Mouse (Mus musculus) layer of hippocampus, postnatal 25 days (tissue): Measurements from ENCODE around the gene Stap2. TPM values are rescaled to one million over a fixed set of nuclear protein-coding genes. Genes with fewer than 3 reads are reported as not detected.

Experiments
- DNase-seq, 2 experiments: peaks; one replicate each; pipeline ENCODE4 v3.0.0; 2022; ENCODE audit warnings: mixed read lengths in 2 of 2, low spot score in 1 of 2; ENCODE audit errors: extremely low spot score in 1 of 2
- total RNA-seq, 2 experiments: library from RNA; stranded (reverse); gene quantifications; 2 replicates each; pipeline ENCODE4 v1.2.3; 2021

Stap2 gene
- total RNA-seq, 2 experiments from 2014 or later, result 2.7 to 3.2 TPM

DNA sequence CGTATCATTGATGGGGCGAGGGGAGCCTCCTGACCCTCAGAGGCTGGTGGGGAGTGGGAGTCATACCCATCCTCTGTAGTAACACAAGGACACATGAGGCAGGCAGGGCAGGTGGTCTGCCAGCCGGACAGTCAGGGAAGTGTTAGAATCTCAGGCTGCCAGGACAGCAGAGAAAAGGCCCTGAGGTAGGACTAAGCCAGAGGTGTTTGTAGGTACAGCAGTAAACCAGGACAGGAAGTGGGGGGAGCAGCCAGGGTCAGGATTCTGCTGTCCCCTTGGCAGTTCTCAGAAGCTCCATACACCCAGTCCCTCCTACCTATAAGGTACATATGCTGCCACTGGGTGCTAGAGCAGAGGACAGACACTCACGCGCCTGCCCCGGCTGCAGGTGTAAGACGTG, 43.8 kb downstream of the Stap2 start:
- DNase-seq, result no peak

DNA sequence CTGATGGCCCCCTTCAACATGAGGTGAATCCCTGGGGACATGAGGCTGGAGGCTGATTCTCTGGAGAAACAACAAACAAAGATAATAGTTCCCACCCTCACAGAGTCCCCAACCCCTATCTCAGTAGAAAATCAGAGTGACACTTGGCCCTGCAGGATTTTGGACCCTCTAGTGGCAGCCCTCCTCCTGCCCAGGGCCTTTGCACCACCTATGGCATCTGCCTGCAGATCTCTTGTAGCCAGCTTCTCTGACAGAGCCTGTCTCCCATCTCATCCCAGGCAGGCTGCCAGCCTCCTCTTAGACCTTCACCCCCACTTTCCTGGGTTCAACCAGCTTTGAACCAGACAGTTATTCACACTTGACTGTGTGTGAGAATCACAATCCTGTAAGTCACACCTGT, 44.6 kb downstream of the Stap2 start:
- DNase-seq, result no peak

DNA sequence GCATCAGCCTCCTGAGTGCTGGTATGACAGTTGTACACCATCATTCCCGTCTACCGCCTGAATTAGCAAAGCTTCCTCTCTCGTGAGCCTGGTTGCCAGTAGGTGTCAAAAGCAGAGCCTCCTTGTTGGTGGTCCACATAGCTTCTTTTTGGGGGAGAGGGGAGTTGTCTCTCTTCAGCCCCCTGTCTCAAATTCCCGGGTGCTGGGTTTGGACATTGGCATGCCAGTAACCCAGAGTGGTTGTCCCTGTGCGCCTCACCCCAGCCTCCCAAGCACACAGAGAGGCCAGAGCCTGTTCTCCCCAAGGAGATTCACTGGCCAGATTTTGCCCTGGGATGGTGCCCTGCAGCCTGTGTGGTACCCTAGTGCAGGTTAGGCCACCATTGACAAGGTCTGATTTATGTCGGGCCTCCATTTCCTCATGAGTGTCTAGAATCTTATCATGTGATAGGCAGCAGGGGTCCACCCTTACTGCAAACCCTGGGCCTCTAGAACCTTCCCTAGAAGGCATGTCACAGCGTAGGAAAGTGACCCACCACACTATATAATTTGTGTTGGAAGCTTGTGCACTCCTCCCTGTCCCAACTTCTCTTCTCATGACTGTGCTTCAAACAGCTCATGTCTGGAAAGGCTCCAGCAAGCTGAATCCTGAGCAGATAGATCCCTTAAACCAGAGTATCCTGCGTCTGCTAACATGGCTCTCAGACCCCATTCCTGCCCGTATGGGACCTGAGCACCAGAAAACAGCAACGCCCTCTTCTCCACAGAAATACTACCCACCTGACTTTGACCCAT, 45.2 kb downstream of the Stap2 start:
- DNase-seq, result no peak

DNA sequence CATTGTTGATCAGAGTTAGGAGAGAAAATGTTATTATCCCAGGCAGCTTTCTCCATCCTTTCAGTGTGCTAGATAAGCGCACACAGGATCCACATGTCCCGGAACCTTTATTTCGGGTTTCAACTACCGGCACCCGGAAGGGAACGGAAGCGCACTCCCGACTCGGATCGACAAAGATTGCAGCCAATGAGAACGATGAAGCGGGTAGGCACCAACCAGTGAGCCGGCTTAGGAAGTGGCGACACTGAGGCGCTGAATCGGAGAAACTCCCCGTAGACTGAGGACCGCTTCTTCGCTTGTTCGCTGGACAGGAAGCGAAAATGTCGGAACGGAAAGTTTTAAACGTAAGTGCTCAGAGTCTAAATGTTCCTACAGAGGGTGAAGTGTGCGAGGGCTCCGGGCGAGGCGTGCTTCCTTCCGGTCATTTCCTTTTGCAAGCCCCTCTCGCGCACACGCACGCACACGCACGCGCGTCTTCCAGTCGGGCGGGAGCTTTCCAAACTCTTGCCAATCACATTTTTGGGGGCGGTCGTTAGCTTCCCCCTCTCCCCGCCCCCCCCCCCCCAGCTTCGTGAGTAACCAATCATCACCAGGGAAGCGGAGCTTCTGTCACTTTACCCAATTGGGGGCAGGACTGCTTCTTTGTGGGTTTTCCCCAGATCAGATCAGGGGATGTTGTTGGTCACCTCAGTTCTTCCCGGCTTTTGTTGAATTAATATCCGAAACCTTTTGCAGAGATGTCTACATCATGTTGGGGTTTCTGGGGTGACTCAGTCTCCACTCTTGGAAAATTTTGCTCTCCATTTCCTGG, 46.3 kb downstream of the Stap2 start, which contains the start of gene Yju2:
TSS of gene Yju2 (plus strand) at position 182 of the 811 bp plus-strand sequence.
- peak; percentile 90 to 91 for DNase-seq

DNA sequence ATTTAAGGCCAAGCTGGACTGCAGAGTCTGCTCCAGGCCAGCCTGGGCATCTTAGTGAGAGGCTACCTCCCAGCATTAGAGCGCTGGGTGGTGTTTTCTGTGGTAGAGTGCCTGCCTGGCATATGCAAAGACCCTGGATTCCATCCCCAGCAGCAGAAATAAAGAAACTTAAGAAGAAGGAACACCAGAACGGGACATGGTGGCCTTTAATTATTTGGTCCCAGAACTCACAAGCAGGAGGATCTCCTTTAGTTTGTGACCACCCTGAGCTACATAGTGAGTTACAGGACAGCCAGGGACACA, 46.8 kb downstream of the Stap2 start:
- DNase-seq, result no peak

DNA sequence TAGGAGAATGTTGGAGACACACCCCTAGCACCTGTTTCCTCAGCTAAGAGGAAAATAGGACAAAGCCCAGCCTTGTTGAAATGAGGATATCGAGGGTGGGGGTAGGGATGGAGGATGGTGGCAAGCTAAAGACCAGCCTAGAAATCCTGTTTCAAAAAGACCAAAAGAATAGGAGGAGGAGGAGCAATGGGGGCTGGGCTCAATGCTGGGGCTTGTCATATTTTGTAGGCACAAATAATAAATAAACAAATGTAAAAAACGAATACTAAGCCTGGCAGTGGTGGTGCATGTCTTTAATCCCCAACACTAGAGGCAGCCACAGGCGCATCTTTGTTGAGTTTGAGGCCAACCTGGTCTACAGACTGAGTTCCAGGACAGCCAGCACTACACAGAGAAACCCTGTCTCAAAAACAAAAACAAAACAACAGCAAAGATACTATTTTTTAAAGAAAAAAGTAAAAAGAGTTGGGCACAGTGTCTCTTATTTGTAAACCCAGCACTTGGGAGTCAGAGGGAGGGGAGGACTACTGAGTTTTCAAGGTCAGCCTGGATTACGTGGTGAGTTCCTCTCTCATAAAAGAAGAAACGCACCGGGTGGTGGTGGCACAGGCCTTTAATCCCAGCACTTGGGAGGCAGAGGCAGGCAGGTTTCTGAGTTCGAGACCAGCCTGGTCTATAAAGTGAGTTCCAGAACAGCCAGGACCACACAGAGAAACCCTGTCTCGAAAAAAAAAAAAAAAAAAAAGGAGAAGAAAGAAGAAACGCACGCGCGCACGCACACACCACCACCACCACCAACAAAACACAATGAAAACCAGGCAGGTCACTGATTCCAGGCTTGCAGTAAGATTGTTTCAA, 47.4 kb downstream of the Stap2 start:
- no peak for DNase-seq

DNA sequence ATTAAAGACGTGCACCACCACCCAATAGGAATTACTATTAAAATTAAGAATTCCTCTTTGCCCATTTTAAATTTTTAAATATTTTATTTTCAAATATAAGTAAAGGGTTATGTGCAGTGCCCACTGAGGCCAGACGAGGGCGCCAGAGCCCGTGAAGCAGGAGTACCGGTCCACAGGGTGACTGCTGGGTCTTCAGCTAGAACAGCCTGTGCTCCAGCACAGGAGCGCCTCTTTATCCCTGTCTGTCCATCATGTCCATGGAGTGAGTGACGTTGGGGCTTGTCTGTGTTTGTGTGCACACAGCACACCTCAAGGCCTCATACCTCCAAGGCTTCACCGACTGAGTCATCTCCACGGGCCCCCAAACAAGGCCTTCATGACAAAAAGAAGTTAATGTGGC, 48.2 kb downstream of the Stap2 start:
- peak; percentile 74 to 86 for DNase-seq

DNA sequence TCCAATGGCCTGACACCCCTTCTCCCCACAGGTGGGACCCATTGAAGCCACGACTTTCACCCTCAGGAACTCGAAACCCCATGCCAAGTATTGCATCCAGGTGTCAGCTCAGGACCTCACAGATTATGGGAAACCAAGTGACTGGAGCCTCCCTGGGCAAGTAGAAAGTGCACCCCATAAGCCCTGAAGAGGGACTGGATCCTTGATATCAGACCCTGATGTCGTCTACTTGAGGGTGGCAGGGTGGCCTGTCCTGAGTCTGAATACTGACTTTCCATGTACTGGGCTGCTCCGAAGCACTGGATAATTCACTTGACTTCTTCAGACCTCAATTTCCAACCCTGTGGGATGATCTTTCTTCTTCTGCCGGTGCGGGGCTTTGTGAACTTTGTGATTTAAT, 48.8 kb downstream of the Stap2 start:
- DNase-seq, result no peak

DNA sequence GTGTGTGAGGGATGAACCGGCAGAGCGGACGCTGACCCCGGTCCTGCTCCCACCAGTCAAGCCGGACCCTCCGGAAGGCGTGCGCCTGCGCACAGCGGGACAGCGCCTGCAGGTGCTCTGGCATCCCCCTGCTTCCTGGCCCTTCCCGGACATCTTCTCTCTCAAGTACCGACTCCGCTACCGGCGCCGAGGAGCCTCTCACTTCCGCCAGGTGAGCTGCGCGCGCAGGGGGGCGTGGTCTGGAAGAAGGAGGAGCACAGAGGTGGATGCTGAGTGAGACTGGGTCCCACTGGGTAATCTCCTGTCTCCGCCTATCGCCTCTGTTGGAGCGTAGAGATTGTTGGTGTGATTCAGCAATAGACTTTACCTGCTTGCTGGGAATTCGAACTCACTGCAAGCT, 49.3 kb downstream of the Stap2 start:
- DNase-seq, result peak; percentile 62 to 68

DNA sequence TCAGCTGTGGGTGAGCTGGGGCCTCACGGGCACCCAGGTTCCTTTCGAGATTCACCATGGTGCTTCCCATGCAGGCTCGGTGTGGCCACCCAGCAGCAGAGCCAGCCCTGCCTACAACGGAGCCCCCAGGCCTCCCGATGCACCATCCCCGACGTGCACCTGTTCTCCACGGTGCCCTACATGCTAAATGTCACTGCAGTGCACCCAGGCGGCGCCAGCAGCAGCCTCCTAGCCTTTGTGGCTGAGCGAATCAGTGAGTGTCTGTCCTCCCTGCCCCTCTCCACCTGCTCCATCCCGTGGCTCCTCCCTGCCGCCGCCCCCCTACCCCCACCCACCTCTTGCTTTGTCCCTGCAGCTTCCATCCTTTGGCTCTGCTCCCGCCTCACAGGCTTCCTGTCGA, 51.2 kb downstream of the Stap2 start:
- no peak for DNase-seq

DNA sequence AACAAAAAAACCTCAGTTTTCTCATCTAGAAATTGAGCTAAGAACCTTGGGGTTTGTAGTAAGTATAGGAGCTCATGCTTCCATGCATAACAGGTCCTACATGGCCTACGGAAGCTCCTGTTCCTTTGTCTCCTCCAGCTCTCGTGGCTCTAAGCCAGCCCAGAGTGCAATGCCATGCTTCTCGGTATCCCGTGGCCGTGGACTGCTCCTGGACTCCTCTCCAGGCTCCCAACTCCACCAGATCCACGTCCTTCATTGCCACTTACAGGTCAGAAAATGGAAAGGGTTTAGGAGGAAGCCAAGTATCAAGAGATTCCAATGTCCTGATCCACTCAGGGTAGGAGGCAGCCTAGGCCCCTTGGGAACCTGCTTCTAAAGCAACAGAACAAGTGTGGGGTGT, 51.6 kb downstream of the Stap2 start:
- DNase-seq, result no peak

DNA sequence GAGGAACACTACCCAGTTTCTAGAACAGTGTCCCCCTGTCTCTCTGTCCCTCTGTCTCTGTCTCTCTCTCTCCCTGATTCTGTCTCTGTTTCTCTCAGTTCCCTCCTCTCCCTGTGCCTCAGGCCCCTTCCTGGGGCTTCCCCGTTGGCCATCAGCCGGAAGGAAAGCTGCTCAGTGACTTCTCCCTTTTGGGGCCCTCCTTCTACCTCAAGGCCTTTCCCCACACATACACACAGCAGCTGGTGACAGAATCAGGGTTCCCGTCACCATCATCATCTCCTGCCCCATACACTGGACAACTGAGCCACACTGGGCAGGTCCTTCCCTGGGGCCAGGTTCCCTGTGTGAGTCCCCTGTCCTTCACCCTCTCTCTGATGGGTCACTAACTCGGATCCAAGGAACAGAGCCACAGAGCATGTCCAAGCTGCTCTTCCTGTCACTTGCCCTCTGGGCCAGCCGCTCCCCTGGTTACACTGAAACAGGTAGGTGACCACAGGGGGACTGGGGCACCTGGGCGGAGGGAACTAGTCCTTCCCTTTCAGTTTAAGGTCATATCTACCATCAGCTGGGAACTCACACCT, 52.8 kb downstream of the Stap2 start, which contains the start of gene Ebi3:
TSS of gene Ebi3 (plus strand) at position 194 of the 581 bp plus-strand sequence.
- DNase-seq, result no peak

DNA sequence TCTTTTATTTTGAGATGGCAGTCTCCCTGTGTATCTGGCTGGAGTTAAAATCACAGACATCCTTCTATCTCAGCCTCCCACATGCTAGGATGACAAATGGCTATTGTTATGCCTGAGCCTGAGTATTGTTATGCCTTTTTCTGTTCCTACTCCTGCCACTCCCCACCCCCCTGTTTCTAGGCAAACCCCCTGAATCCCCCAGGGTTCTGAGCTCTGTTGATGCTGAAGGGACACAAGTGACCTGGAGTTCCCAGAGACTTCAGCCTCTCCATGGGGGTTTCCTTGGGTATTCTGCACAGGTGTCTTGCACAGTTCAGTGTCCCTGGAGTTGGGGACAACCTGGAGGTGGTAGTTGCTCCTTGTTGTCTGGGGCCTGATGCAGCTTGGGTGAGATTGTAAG, 53.3 kb downstream of the Stap2 start:
- DNase-seq, result no peak

DNA sequence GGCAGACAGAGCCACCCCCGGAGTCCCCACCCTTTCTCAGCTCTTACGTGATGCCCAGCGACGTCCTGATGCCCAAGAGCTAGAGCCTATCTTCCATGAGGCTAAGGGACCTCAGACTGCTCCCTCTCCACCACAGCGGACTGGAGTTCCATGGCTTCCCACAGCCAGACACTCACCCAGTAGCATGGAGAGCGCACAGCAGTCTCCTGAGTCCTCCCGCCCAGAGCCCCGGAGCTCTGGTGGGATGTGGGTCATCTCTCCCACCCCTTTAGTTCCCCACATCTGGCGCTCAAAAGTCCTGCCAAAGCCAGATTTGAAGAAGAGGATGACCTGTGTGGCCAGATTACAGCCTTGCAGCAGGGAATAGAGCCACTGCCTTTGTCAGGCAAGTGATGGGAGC, 54.8 kb downstream of the Stap2 start:
- DNase-seq, result no peak

DNA sequence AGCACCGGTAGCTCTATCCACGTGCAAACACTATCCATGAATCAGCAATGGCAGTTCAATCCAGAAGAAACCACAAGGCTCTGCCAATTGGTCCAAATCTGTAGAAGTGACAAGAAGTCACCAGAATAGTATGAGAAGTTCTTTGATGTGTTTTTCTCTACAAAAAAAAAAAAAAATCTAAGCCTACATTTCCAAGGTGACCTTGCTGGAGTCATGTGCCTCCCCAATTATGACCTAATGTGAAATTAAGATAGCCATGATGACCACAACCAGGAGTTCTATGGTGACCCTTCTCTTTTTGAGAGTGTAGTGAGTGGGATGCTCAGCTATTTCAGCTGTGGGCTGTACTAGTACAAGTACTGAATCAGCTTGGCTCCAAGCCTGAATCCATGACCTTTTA, 56.0 kb downstream of the Stap2 start, which contains the start of gene Zfp119b:
TSS of gene Zfp119b (minus strand) at position 101 of the 400 bp plus-strand sequence.
- no peak for DNase-seq

DNA sequence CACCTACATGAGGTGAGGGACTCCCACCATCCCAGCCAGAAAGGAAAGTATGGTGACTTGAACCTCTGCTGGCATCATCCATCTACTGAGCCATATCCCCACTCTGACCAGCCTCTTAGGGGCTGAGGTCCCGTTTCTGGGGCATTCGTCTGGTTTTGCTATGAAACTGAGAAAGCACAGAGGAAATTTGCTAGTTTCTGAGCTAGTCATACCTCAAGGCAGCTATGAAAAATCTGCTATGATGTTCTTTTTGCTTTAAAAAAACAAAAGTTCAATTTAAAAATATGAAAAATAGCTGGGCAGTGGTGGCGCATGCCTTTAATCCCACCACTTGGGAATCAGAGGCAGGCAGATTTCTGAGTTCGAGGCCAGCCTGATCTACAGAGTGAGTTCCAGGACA, 56.7 kb downstream of the Stap2 start:
- no peak for DNase-seq
